Mouse (Mus musculus) heart, embryonic 13.5 days (tissue): ENCODE results near the gene 4931422A03Rik. TPM values are rescaled to one million over a fixed set of nuclear protein-coding genes. Genes with fewer than 3 reads are reported as not detected.

ENCODE experiments used
- ATAC-seq: fragments of 200-750 bp; cut with Nextera tagmentation; 2 replicates; pipeline ENCODE4 v1.8.0; 2017; ENCODE audit warnings: moderate TSS enrichment; ENCODE audit not compliant: insufficient number of reproducible peaks, low FRiP score, low TSS enrichment; ENCODE audit errors: extremely low read depth
- H3K27ac ChIP-seq: fragments of 300-500 bp; sonication (generic); replicated peaks from 2 replicates; pipeline ENCODE4 v1.5.1; 2015; ENCODE audit warnings: moderate library complexity, mild to moderate bottlenecking, inconsistent platforms
- H3K27me3 ChIP-seq: fragments of 300-500 bp; sonication (generic); replicated peaks from 2 replicates; pipeline ENCODE4 v1.6.1; 2015; ENCODE audit warnings: mild to moderate bottlenecking, inconsistent platforms
- H3K36me3 ChIP-seq: fragments of 300-500 bp; sonication (generic); 2 replicates; pipeline ENCODE4 v1.6.1; 2015; ENCODE audit warnings: mild to moderate bottlenecking, inconsistent platforms
- H3K4me1 ChIP-seq: fragments of 300-500 bp; sonication (generic); 2 replicates; pipeline ENCODE4 v1.6.1; 2015; ENCODE audit warnings: inconsistent platforms
- H3K4me2 ChIP-seq: fragments of 300-500 bp; sonication (generic); 2 replicates; pipeline ENCODE4 v1.6.1; 2015; ENCODE audit warnings: inconsistent platforms, mild to moderate bottlenecking, moderate library complexity
- H3K4me3 ChIP-seq: fragments of 300-500 bp; sonication (generic); 2 replicates; pipeline ENCODE4 v1.5.1; 2015; ENCODE audit warnings: moderate library complexity, mild to moderate bottlenecking, inconsistent platforms
- H3K9ac ChIP-seq: fragments of 300-500 bp; sonication (generic); 2 replicates; pipeline ENCODE4 v1.6.1; 2015; ENCODE audit warnings: inconsistent platforms, mild to moderate bottlenecking, moderate library complexity
- H3K9me3 ChIP-seq: fragments of 300-500 bp; sonication (generic); 2 replicates; pipeline ENCODE4 v1.6.1; 2016; ENCODE audit warnings: inconsistent platforms
- WGBS: fragments of 180-500 bp; shearing (Covaris S2); methylation state at CpG from one replicate; pipeline ENCODE4 v1.1.7; 2015; ENCODE audit warnings: mixed read lengths; 5-methylcytosine and 5-hydroxymethylcytosine counted together
- polyA plus RNA-seq: library from polyadenylated mRNA; unstranded; fragments of >200 nt; fragmentation: Nextera tagmentation; extraction: Ambion mirVana; gene quantifications from 2 replicates; pipeline ENCODE4 v1.2.1, GENCODE M21; 2015

Gene 4931422A03Rik
- polyA plus RNA-seq, 1 experiment from 2014 or later: 1.6 TPM

GRCm38 (mm10) chr2:103947982-103948655 is 80.0 kb downstream of the 4931422A03Rik start:
- Histone ChIP-seq H3K9ac (no peak overlapping the region), H3K27me3 (peaks cover 67% of the 10 kb centered on the region), H3K4me3 (no peak overlapping the region), H3K4me1 (peaks cover 12% of the 10 kb centered on the region), H3K9me3 (no peaks in the 10 kb centered on the region), H3K27ac (no peak overlapping the region), H3K4me2 (no peak overlapping the region), H3K36me3 (no peaks in the 10 kb centered on the region)
- no peak for ATAC-seq
- 68% methylated on average over 8 of the region's 8 CpGs for WGBS

DNA sequence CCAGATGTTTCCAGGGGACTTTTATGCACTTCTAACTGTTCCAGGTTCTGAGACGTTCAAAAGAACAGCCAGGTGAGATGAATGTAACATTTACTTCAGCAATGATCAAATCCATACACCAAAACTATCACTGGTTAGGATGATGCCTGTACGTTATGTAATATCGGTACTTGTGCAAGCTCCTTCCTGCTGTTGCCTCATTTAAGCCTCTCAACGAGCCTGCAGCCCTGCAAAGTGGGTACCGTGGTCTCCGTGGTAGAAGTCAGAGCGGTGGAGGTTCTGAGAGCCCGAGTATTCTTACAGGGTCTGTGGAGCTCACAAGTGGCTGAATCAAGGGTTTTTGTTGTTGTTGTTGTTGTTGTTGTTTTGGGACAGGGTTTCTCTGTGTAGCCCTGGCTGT is 81.3 kb downstream of the 4931422A03Rik start:
- Histone ChIP-seq H3K27ac (no peak overlapping the region), H3K36me3 (no peaks in the 10 kb centered on the region), H3K9me3 (no peaks in the 10 kb centered on the region), H3K27me3 (peaks cover 59% of the 10 kb centered on the region), H3K4me1 (peaks cover 12% of the 10 kb centered on the region), H3K4me3 (no peak overlapping the region), H3K4me2 (no peak overlapping the region), H3K9ac (no peak overlapping the region)
- 72% methylated on average over 8 of the region's 8 CpGs for WGBS
- no peak for ATAC-seq

DNA sequence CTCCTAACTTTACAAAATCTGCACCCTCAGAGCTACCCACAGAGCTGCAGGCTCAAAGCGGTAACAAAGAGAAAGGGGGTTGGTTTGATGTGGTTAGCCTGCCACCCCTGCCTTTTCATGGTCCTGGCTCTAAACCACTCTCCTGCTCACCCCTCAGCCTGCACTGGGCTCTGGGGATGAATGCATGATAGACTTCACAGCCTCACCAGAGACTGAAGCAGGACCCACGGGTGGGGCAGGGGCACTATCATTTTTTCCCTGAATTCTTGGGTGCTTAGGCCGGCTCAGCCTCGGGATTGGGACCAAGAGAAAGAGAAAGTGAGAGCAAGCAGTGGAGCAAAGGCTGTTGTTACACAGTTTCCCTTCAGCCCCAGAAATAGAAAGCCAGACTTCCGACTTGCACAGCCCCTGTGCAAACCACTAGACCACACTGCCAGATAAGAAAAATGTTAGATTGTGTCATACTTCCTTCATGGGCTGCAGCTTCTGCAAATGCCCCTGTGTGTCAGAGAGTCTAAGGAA is 82.5 kb downstream of the 4931422A03Rik start:
- H3K27me3 ChIP-seq: peaks cover 64% of the 10 kb centered on the region
- H3K9ac ChIP-seq: no peak overlapping the region
- WGBS: 50% methylated on average over 5 of the region's 5 CpGs
- no peak for ATAC-seq
- peaks cover 12% of the 10 kb centered on the region for H3K4me1 ChIP-seq
- H3K4me3 ChIP-seq: no peak overlapping the region
- H3K4me2 ChIP-seq: no peak overlapping the region
- no peaks in the 10 kb centered on the region for H3K36me3 ChIP-seq
- H3K9me3 ChIP-seq: no peaks in the 10 kb centered on the region
- H3K27ac ChIP-seq: no peak overlapping the region

DNA sequence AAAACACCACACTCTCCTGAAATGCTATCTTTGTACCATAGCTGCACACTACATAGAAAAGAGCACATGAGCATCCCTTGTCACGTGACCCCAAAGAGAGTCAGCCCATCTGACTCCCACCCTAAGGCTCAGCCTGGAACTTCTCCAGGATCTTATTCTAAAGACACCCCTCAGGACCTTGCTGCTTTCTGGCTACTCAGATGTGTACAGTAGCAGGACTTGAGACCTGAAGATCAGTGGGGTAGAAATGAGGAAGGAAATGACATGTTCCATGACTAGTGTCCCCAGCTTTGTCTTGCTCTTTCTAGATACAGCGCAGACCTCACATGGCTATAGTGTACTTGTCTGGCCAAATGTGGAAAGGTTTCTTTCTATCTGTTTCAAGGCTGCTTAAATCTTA is 83.3 kb downstream of the 4931422A03Rik start:
- ATAC-seq: no peak
- no peaks in the 10 kb centered on the region for H3K9me3 ChIP-seq
- no peak overlapping the region for H3K27ac ChIP-seq
- H3K27me3 ChIP-seq: peaks cover 67% of the 10 kb centered on the region
- no peak overlapping the region for H3K4me3 ChIP-seq
- 83% methylated on average over 2 of the region's 2 CpGs for WGBS
- peaks cover 12% of the 10 kb centered on the region for H3K4me1 ChIP-seq
- no peak overlapping the region for H3K4me2 ChIP-seq
- H3K9ac ChIP-seq: no peak overlapping the region
- no peaks in the 10 kb centered on the region for H3K36me3 ChIP-seq

DNA sequence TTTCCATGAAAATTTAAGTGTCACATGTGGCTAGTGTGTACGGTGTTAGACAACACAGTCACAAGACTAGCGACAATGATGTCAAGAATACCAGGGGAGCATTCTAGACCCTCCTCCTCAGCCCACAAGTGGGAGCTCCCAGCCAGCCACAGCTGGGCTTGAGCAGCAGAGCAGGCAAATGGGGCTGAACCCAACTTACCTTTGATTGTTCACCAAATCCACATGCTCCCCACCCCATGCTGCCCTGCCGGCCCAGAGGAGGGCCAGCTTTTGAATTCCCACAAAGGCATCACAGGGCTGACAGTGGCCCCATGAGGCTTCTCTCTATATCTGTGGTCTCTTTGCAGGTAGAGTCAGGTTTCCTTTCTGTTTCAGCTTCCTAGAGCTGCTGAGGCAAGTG is 87.1 kb downstream of the 4931422A03Rik start:
- peaks cover 44% of the 10 kb centered on the region for H3K27me3 ChIP-seq
- H3K36me3 ChIP-seq: no peaks in the 10 kb centered on the region
- no peaks in the 10 kb centered on the region for H3K9me3 ChIP-seq
- H3K27ac ChIP-seq: no peak overlapping the region
- WGBS: 69% methylated on average over 3 of the region's 3 CpGs
- ATAC-seq: no peak
- H3K4me2 ChIP-seq: no peak overlapping the region
- H3K9ac ChIP-seq: no peak overlapping the region
- no peak overlapping the region for H3K4me3 ChIP-seq
- peaks cover 14% of the 10 kb centered on the region for H3K4me1 ChIP-seq

GRCm38 (mm10) chr2:103939003-103939402 is 89.2 kb downstream of the 4931422A03Rik start:
- Histone ChIP-seq H3K36me3 (no peaks in the 10 kb centered on the region), H3K4me2 (no peak overlapping the region)
- ATAC-seq: no peak

GRCm38 (mm10) chr2:103938573-103938972 is 89.6 kb downstream of the 4931422A03Rik start:
- H3K9ac ChIP-seq: no peak overlapping the region
- ATAC-seq: no peak
- peaks cover 24% of the 10 kb centered on the region for H3K27me3 ChIP-seq
- WGBS: 67% methylated on average over 1 of the region's 1 CpGs
- H3K9me3 ChIP-seq: no peaks in the 10 kb centered on the region
- no peaks in the 10 kb centered on the region for H3K36me3 ChIP-seq
- H3K4me3 ChIP-seq: no peak overlapping the region
- H3K27ac ChIP-seq: no peak overlapping the region
- H3K4me2 ChIP-seq: no peak overlapping the region
- H3K4me1 ChIP-seq: peaks cover 13% of the 10 kb centered on the region

More at GRCm38 (mm10) chr2:103939003-103939402, 89.2 kb downstream of the 4931422A03Rik start:
- Histone ChIP-seq H3K4me1 (peaks cover 13% of the 10 kb centered on the region), H3K4me3 (no peak overlapping the region), H3K9ac (no peak overlapping the region), H3K27me3 (peaks cover 25% of the 10 kb centered on the region), H3K9me3 (no peaks in the 10 kb centered on the region), H3K27ac (no peak overlapping the region)

DNA sequence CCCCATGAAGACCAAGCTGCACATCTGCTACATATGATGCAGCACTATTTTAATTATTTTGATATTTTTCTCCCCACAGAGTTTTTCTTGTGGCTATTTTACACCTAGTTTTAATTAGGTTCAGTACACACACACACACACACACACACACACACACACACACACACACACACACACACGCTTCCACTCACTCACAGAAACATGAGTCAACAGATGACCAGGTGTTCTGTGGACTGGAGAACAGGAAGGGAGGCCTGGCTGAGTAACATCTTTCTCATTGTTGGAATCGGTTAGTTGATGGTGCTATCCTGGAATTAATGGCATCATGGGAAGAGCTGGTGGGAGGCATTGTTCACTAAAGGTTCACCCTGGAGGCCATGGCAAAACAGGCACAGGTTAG is 90.5 kb downstream of the 4931422A03Rik start:
- ATAC-seq: no peak

GRCm38 (mm10) chr2:103936666-103937065 is 91.5 kb downstream of the 4931422A03Rik start:
- peaks cover 13% of the 10 kb centered on the region for H3K4me1 ChIP-seq
- no peaks in the 10 kb centered on the region for H3K36me3 ChIP-seq
- no peak overlapping the region for H3K9ac ChIP-seq
- H3K27me3 ChIP-seq: peaks cover 14% of the 10 kb centered on the region
- no peak overlapping the region for H3K4me3 ChIP-seq
- ATAC-seq: no peak
- 83% methylated on average over 2 of the region's 2 CpGs for WGBS
- no peak overlapping the region for H3K27ac ChIP-seq
- no peaks in the 10 kb centered on the region for H3K9me3 ChIP-seq
- no peak overlapping the region for H3K4me2 ChIP-seq

More for the DNA sequence above, 90.5 kb downstream of the 4931422A03Rik start:
- H3K27ac ChIP-seq: no peak overlapping the region
- H3K9ac ChIP-seq: no peak overlapping the region
- no peaks in the 10 kb centered on the region for H3K9me3 ChIP-seq
- H3K4me2 ChIP-seq: no peak overlapping the region
- peaks cover 15% of the 10 kb centered on the region for H3K27me3 ChIP-seq
- no peaks in the 10 kb centered on the region for H3K36me3 ChIP-seq
- peaks cover 13% of the 10 kb centered on the region for H3K4me1 ChIP-seq
- no peak overlapping the region for H3K4me3 ChIP-seq
- WGBS: 70% methylated on average over 2 of the region's 2 CpGs

- no peak for ATAC-seq
- no peak overlapping the region for H3K4me2 ChIP-seq
These were observed 92.3 kb downstream of the 4931422A03Rik start for GRCm38 (mm10) chr2:103935691-103936435.

DNA sequence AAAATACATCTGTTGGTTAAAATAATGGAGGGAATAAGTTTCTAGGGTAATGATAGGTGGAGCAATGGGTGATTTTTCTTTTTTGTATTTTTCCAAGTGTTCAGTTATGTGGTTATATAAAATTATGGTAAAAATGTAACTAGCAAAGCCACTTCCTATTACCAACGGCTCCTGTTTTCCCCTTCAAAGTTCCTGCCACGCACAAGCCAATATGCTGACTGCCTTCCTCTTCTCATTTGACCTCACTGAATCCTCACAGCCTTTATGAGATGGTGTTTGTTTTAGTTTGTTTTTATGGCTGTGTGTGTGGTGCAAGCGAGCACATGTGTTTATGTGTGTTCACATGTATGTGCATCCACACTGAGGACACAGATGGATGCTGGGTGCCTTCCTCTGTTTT is 93.5 kb downstream of the 4931422A03Rik start:
- Histone ChIP-seq H3K27ac (no peak overlapping the region), H3K9me3 (no peaks in the 10 kb centered on the region), H3K9ac (no peak overlapping the region), H3K36me3 (no peaks in the 10 kb centered on the region), H3K4me2 (no peak overlapping the region), H3K27me3 (no peaks in the 10 kb centered on the region), H3K4me1 (peaks cover 13% of the 10 kb centered on the region), H3K4me3 (no peak overlapping the region)
- no peak for ATAC-seq
- WGBS: 71% methylated on average over 3 of the region's 3 CpGs

More at GRCm38 (mm10) chr2:103935691-103936435, 92.3 kb downstream of the 4931422A03Rik start:
- Histone ChIP-seq H3K27ac (no peak overlapping the region), H3K27me3 (peaks cover 7% of the 10 kb centered on the region), H3K36me3 (no peaks in the 10 kb centered on the region), H3K9me3 (no peaks in the 10 kb centered on the region), H3K4me3 (no peak overlapping the region), H3K4me1 (peaks cover 13% of the 10 kb centered on the region), H3K9ac (no peak overlapping the region)
- WGBS: 49% methylated on average over 10 of the region's 10 CpGs
